Mouse (Mus musculus) cerebellum, adult 2 months (tissue): ENCODE measurements around the gene Sec11a. TPM values are rescaled to one million over a fixed set of nuclear protein-coding genes. Genes with fewer than 3 reads are reported as not detected.
A peak's percentile ranks its signal among the peaks of the same experiment; 100 is the strongest.
"Not testable (repeated sequence)": the region's sequence is repeated elsewhere in the genome, so short reads cannot be mapped to it uniquely, and the experiment has no call there.

Experiments used
- DNase-seq, 2 experiments: peaks; one replicate each; pipeline ENCODE4 v3.0.0; 2021
- H3K27ac ChIP-seq: fragments of 200-500 bp; 2 replicates; pipeline ENCODE4 v1.5.1; 2012; ENCODE audit warnings: low read length, control low read depth, inconsistent platforms; ENCODE audit not compliant: insufficient read depth
- H3K27me3 ChIP-seq: fragments of 200-500 bp; 2 replicates; pipeline ENCODE4 v1.6.1; 2012; ENCODE audit warnings: inconsistent platforms, mild to moderate bottlenecking, low read length, moderate library complexity; ENCODE audit not compliant: control insufficient read depth, insufficient read depth
- H3K4me1 ChIP-seq: fragments of 200-500 bp; 2 replicates; pipeline ENCODE4 v1.6.1; 2011; ENCODE audit warnings: low read length; ENCODE audit not compliant: control insufficient read depth, insufficient read depth
- H3K4me3 ChIP-seq: fragments of 200-500 bp; replicated peaks from 2 replicates; pipeline ENCODE3; 2011; ENCODE audit warnings: mild to moderate bottlenecking, low read depth, low read length, control low read depth; ENCODE audit not compliant: insufficient read depth
- CTCF ChIP-seq: fragments of 200-500 bp; IDR thresholded peaks from 2 replicates; pipeline ENCODE4 v1.5.1; 2011; ENCODE audit warnings: low read depth, mild to moderate bottlenecking, control low read depth, low read length, moderate library complexity, borderline replicate concordance; ENCODE audit not compliant: insufficient read depth
- POLR2A ChIP-seq: fragments of 200-500 bp; IDR thresholded peaks from 2 replicates; pipeline ENCODE4 v1.6.1; 2011; ENCODE audit warnings: low read length, control low read depth, borderline replicate concordance; ENCODE audit not compliant: insufficient read depth
- WGBS: fragments of 180-500 bp; shearing (Covaris S2); methylation state at CpG from one replicate; pipeline ENCODE4 v1.1.7; 2018; 5-methylcytosine and 5-hydroxymethylcytosine counted together
- polyA plus RNA-seq: library from polyadenylated mRNA; depleted of rRNA; stranded (reverse); fragments of >200 nt; gene quantifications from 2 replicates; pipeline ENCODE4 v1.2.3, GENCODE M21; 2012

Gene Sec11a
- polyA plus RNA-seq, 1 experiment: 46.7 TPM

- WGBS: 67% methylated on average over 6 of the region's 6 CpGs
- TF ChIP-seq CTCF: no peak
- no peak for TF ChIP-seq POLR2A
- H3K4me1 ChIP-seq: peaks cover 2% of the 10 kb centered on the region; the same call in 1 of the 2 replicates
- DNase-seq: no peak
- H3K27me3 ChIP-seq: no peaks in the 10 kb centered on the region
- no peak overlapping the region for H3K27ac ChIP-seq
- peak overlapping the region; percentile 99 for H3K4me3 ChIP-seq
Measured at GRCm38 (mm10) chr7:80992063-80992462, 44.5 kb upstream of the Sec11a start.

- peaks cover 2% of the 10 kb centered on the region; the same call in 1 of the 2 replicates for H3K4me1 ChIP-seq
- TF ChIP-seq CTCF: no peak
- no peak for TF ChIP-seq POLR2A
- H3K27me3 ChIP-seq: no peaks in the 10 kb centered on the region
- no peak overlapping the region for H3K4me3 ChIP-seq
- no peak for DNase-seq
- H3K27ac ChIP-seq: no peak overlapping the region
- 96% methylated on average over 5 of the region's 5 CpGs for WGBS
Measured at GRCm38 (mm10) chr7:80991589-80991988, 44.0 kb upstream of the Sec11a start.

GRCm38 (mm10) chr7:80990276-80990675, 42.7 kb upstream of the Sec11a start:
- H3K4me3 ChIP-seq: no peak overlapping the region
- H3K4me1 ChIP-seq: peaks cover 2% of the 10 kb centered on the region; the same call in 1 of the 2 replicates
- H3K27me3 ChIP-seq: no peaks in the 10 kb centered on the region
- no peak for DNase-seq
- 96% methylated on average over 6 of the region's 6 CpGs for WGBS
- TF ChIP-seq POLR2A (no peak), CTCF (no peak)
- no peak overlapping the region for H3K27ac ChIP-seq

GRCm38 (mm10) chr7:80987805-80988625, 40.4 kb upstream of the Sec11a start:
- TF ChIP-seq CTCF (no peak), POLR2A (no peak)
- 87% methylated on average over 4 of the region's 4 CpGs for WGBS
- Histone ChIP-seq H3K27ac (no peak overlapping the region), H3K4me3 (no peak overlapping the region), H3K4me1 (peaks cover 2% of the 10 kb centered on the region; the same call in 1 of the 2 replicates), H3K27me3 (no peaks in the 10 kb centered on the region)
- no peak for DNase-seq

- Histone ChIP-seq H3K27ac (no peak overlapping the region), H3K4me3 (no peak overlapping the region), H3K4me1 (peaks cover 2% of the 10 kb centered on the region; the same call in 1 of the 2 replicates), H3K27me3 (no peaks in the 10 kb centered on the region)
- 69% methylated on average over 6 of the region's 6 CpGs for WGBS
- TF ChIP-seq POLR2A (no peak), CTCF (no peak)
- DNase-seq: no peak
Measured at GRCm38 (mm10) chr7:80986458-80987187, 39.0 kb upstream of the Sec11a start.

GRCm38 (mm10) chr7:80980566-80980965, 33.0 kb upstream of the Sec11a start:
- TF ChIP-seq POLR2A (no peak), CTCF (no peak)
- Histone ChIP-seq H3K27ac (no peak overlapping the region), H3K4me3 (no peak overlapping the region), H3K27me3 (no peaks in the 10 kb centered on the region), H3K4me1 (peaks cover 7% of the 10 kb centered on the region; the same call in 1 of the 2 replicates)
- no peak for DNase-seq
- WGBS: 12% methylated on average over 11 of the region's 11 CpGs

GRCm38 (mm10) chr7:80973638-80974015, 26.0 kb upstream of the Sec11a start:
- 61% methylated on average over 3 of the region's 3 CpGs for WGBS
- H3K27ac ChIP-seq, H3K27me3 ChIP-seq, H3K4me3 ChIP-seq, DNase-seq, H3K4me1 ChIP-seq: not testable (repeated sequence)

- 85% methylated on average over 4 of the region's 4 CpGs for WGBS
- H3K27me3 ChIP-seq, H3K4me3 ChIP-seq, DNase-seq, H3K27ac ChIP-seq, H3K4me1 ChIP-seq: not testable (repeated sequence)
Measured at GRCm38 (mm10) chr7:80972920-80973637, 25.5 kb upstream of the Sec11a start.
